ENCODE assay signal across 19 mouse cellular contexts in genomic region chr16:24478851-24479250, GRCm38 (mm10).
DNase-seq lines count a peak whose midpoint lies in the region; ATAC-seq lines count a peak whose summit lies in the region.
"Had no signal": no experiment of that assay in that cellular context is flagged by ENCODE, and none has a peak within 500 bp of the region (broad histone marks: within the 10 kb centered on the region; RNA-seq: fewer than 3 reads in every experiment).

No protein-coding gene starts in this region.

- intact Hi-C loops in heart, postnatal 10 days (cut with DNase I) = no loop called here
- intact Hi-C loops in left cerebral cortex, postnatal 4 days (cut with DNase I) = no loop called here

- ATAC-seq in neutrophil, adult 5-6 weeks (ENCODE audit: extremely low read depth, insufficient number of reproducible peaks, low FRiP score, poor library complexity, severe bottlenecking) = peak; percentile 45; the same call in 1 of the 2 replicates
- ATAC-seq in monocyte, adult 5-6 weeks (replicated peaks; ENCODE audit: insufficient number of reproducible peaks, low FRiP score, low TSS enrichment, poor library complexity, severe bottlenecking) = no peak
- ATAC-seq: forebrain, embryonic 13.5 days; forebrain, embryonic 16.5 days had no signal

- DNase-seq in heart, adult 11 months = peak; percentile 61
- no peak for DNase-seq in heart, postnatal 10 days
- peak; percentile 40 to 44 for DNase-seq in B cell, adult 2 months
- DNase-seq in T-cell, adult 2 months (ENCODE audit: low spot score) = peak; percentile 16
- no peak for DNase-seq in liver
- DNase-seq in left cerebral cortex, postnatal 4 days = no peak
- DNase-seq: adrenal gland, adult 2 months; adrenal gland, postnatal 14 days; cerebellum, adult 11-12 months; cerebellum, adult 8-10 months; cerebellum, postnatal 10 days; cerebellum, postnatal 36 days; embryo, embryonic 11 days; gastrocnemius, postnatal 10 days; gastrocnemius, postnatal 36 days had no signal

Comparison
In these comparisons a context has a peak if more than half of its experiments do, and no peak if none do; other contexts are left out.
1. DNase-seq: peak in heart, adult 11 months (single experiment), B cell, adult 2 months (2 of 2) and T-cell, adult 2 months (single experiment); none in heart, postnatal 10 days (0 of 2), liver (single experiment) and left cerebral cortex, postnatal 4 days (single experiment).